20 mouse cellular contexts compared by ENCODE assay signal in genomic region chr2:19274583-19274982, GRCm38 (mm10).
DNase-seq lines count a peak whose midpoint lies in the region; ATAC-seq and TF ChIP-seq lines count a peak whose summit lies in the region.
"Had no signal": no experiment of that assay in that cellular context is flagged by ENCODE, and none has a peak within 500 bp of the region (broad histone marks: within the 10 kb centered on the region; RNA-seq: fewer than 3 reads in every experiment).

No protein-coding gene starts in this region.

- no peaks in the 10 kb centered on the region for H3K4me1 ChIP-seq in heart, postnatal 0 days (ENCODE audit: control insufficient read depth, insufficient read depth)
- H3K4me1 ChIP-seq: forebrain, embryonic 12.5 days; intestine, embryonic 15.5 days; limb, embryonic 13.5 days had no signal

- no peak overlapping the region for H3K27ac ChIP-seq in heart, postnatal 0 days (ENCODE audit: low read depth)
- no peak overlapping the region for H3K27ac ChIP-seq in left cerebral cortex, adult 2 months
- H3K27ac ChIP-seq: forebrain, embryonic 12.5 days; intestine, embryonic 15.5 days; limb, embryonic 13.5 days; liver, embryonic 15.5 days had no signal

- no peak for DNase-seq in heart, postnatal 0 days (ENCODE audit: low spot score)
- DNase-seq in heart, postnatal 14 days = no peak
- DNase-seq in left cerebral cortex, adult 2 months (ENCODE audit: extremely low spot score in 1 of 2, low spot score in 2 of 2) = no peak
- no peak for DNase-seq in left cerebral cortex, adult 8-10 months (ENCODE audit: low spot score in 2 of 2)
- DNase-seq in retina, embryonic 14.5 days (ENCODE audit: low spot score) = peak; percentile 27
- no peak for DNase-seq in retina, postnatal 1 day
- no peak for DNase-seq in adrenal gland, adult 18-20 months (ENCODE audit: low spot score in 2 of 2)
- DNase-seq: adrenal gland, postnatal 25 days; cerebellum, adult 2 months; cerebellum, postnatal 36 days; gastrocnemius, postnatal 25 days; kidney, postnatal 25 days; lung, postnatal 14 days; right cerebral cortex, adult 18-20 months; thymus, postnatal 25 days had no signal

- peak; percentile 14; the same call in 1 of the 2 replicates for TF ChIP-seq CTCF in heart, postnatal 0 days (IDR thresholded peaks at IDR 0.05; ENCODE audit: low read depth)
- peak; percentile 30 for TF ChIP-seq CTCF in left cerebral cortex, adult 2 months (IDR thresholded peaks at IDR 0.05)

- no peaks in the 10 kb centered on the region for H3K27me3 ChIP-seq in heart, postnatal 0 days (ENCODE audit: control insufficient read depth, insufficient read depth, low read length)
- H3K27me3 ChIP-seq: intestine, embryonic 15.5 days had no signal

- no peaks in the 10 kb centered on the region for H3K9me3 ChIP-seq in heart, postnatal 0 days (replicated peaks; ENCODE audit: control insufficient read depth, low read length)
- H3K9me3 ChIP-seq: forebrain, embryonic 12.5 days; intestine, embryonic 15.5 days; limb, embryonic 13.5 days; liver, embryonic 15.5 days had no signal

- no peak for ATAC-seq in heart, postnatal 0 days (ENCODE audit: insufficient read depth, low read depth)
- ATAC-seq in activated CD4-positive, CD25-positive, alpha-beta regulatory T cell, adult 4 months = no peak
- ATAC-seq: intestine, embryonic 15.5 days had no signal

- H3K4me2 ChIP-seq in heart, postnatal 0 days (ENCODE audit: low read depth, low read length) = no peak overlapping the region
- H3K4me2 ChIP-seq: forebrain, embryonic 12.5 days; intestine, embryonic 15.5 days; limb, embryonic 13.5 days; liver, embryonic 15.5 days had no signal

- WGBS in heart, postnatal 0 days = 58% methylated on average over 2 of the region's 2 CpGs

- intact Hi-C loops in heart, postnatal 14 days (cut with DNase I) = loop anchor here (10.0 kb wide), 1 partner anchor 280 kb away; the partner anchor contains the start of genes 4930426L09Rik and Pip4k2a
- intact Hi-C loops in left cerebral cortex, adult 2 months (cut with DNase I) = loop anchor here (10.0 kb wide), 1 partner anchor 920 kb away; no protein-coding TSS in a partner anchor

- H3K4me3 ChIP-seq in heart, postnatal 0 days (ENCODE audit: low read depth, low read length) = no peak overlapping the region
- H3K4me3 ChIP-seq in left cerebral cortex, adult 2 months = no peak overlapping the region
- H3K4me3 ChIP-seq: forebrain, embryonic 12.5 days; intestine, embryonic 15.5 days; limb, embryonic 13.5 days; liver, embryonic 15.5 days had no signal

- H3K9ac ChIP-seq in heart, postnatal 0 days (replicated peaks; ENCODE audit: low read depth, low read length) = no peak overlapping the region
- H3K9ac ChIP-seq: forebrain, embryonic 12.5 days; intestine, embryonic 15.5 days; limb, embryonic 13.5 days; liver, embryonic 15.5 days had no signal

- no peaks in the 10 kb centered on the region for H3K36me3 ChIP-seq in heart, postnatal 0 days (replicated peaks; ENCODE audit: control insufficient read depth, insufficient read depth, low read length)
- H3K36me3 ChIP-seq: forebrain, embryonic 12.5 days; intestine, embryonic 15.5 days; limb, embryonic 13.5 days; liver, embryonic 15.5 days had no signal

- no peak for TF ChIP-seq EP300 in heart, postnatal 0 days (IDR thresholded peaks at IDR 0.05; ENCODE audit: low read depth)
